10 mouse cellular contexts compared by ENCODE assay signal in the genomic region with DNA sequence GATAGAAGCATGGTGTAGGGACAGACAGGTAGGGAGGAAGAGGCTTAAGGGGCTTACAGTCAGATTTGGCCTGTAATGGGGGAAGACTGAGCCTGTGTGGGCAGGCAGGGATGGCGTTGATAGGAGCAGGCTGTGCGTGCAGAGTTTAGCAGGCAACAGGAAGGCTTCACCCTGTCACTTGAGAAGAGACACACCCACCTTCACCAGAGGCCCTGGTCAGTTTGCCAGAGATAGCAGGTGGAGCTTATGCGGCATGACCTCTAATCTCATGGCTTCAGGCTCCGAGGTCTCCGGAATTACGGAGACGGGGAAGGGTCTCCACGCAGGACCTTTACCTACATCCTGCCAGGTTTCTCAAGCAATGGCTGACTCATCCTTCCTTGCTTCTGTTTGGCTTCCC. TPM values are rescaled to one million over a fixed set of nuclear protein-coding genes. Genes with fewer than 3 reads are reported as not detected.
A peak's percentile ranks its signal among the peaks of the same experiment; 100 is the strongest.
DNase-seq lines count a peak whose midpoint lies in the region; ATAC-seq and TF ChIP-seq lines count a peak whose summit lies in the region.
"Had no signal": no experiment of that assay in that cellular context is flagged by ENCODE, and none has a peak within 500 bp of the region (broad histone marks: within the 10 kb centered on the region; RNA-seq: fewer than 3 reads in every experiment).

No protein-coding gene starts in this region.

- ATAC-seq in liver, embryonic 16.5 days (ENCODE audit: low read depth): peak; percentile 69
- ATAC-seq in forebrain, embryonic 13.5 days: no peak
- ATAC-seq in hindbrain, embryonic 13.5 days (ENCODE audit: low FRiP score): no peak

- peak overlapping the region; percentile 65 for H3K27ac ChIP-seq in heart, embryonic 10.5 days
- H3K27ac ChIP-seq in MEL (ENCODE audit: control insufficient read depth, low read depth, low read length): peak overlapping the region; percentile 80
- peak overlapping the region; percentile 42 for H3K27ac ChIP-seq in liver, embryonic 16.5 days (ENCODE audit: low read length)
- no peak overlapping the region for H3K27ac ChIP-seq in forebrain, embryonic 13.5 days
- no peak overlapping the region for H3K27ac ChIP-seq in hindbrain, embryonic 13.5 days
- H3K27ac ChIP-seq: limb, embryonic 12.5 days had no signal

- H3K36me3 ChIP-seq in heart, embryonic 10.5 days: peaks cover 11% of the 10 kb centered on the region
- peaks cover 17 to 41% of the 10 kb centered on the region in 2 experiments for H3K36me3 ChIP-seq in MEL (ENCODE audit: control insufficient read depth in 1 of 2, insufficient read depth in 2 of 2, low read length in 2 of 2)
- H3K36me3 ChIP-seq in liver, embryonic 16.5 days (ENCODE audit: control insufficient read depth, insufficient read depth): no peaks in the 10 kb centered on the region
- H3K36me3 ChIP-seq in forebrain, embryonic 13.5 days (ENCODE audit: poor library complexity, severe bottlenecking): 0 out of 2 replicates have a peak, but pooled peaks cover 3% of the 10 kb centered on the region
- peaks cover 6% of the 10 kb centered on the region; the same call in 1 of the 2 replicates for H3K36me3 ChIP-seq in hindbrain, embryonic 13.5 days

- H3K4me2 ChIP-seq in liver, embryonic 16.5 days (ENCODE audit: low read depth, low read length): no peak overlapping the region
- no peak overlapping the region for H3K4me2 ChIP-seq in forebrain, embryonic 13.5 days
- no peak overlapping the region for H3K4me2 ChIP-seq in hindbrain, embryonic 13.5 days
- H3K4me2 ChIP-seq: limb, embryonic 12.5 days had no signal

- intact Hi-C loops in gastrocnemius, postnatal 14 days (cut with DNase I; ENCODE audit: low total_unique reads): no loop called here

- TF ChIP-seq RAD21 in MEL (IDR thresholded peaks at IDR 0.05; ENCODE audit: low read depth, low read length): no peak

- peaks cover 42% of the 10 kb centered on the region; the same call in 1 of the 2 replicates for H3K79me2 ChIP-seq in MEL (ENCODE audit: control insufficient read depth, insufficient read depth, low read length, poor library complexity)

- TF ChIP-seq POLR2A in MEL (IDR thresholded peaks at IDR 0.05; ENCODE audit: control insufficient read depth in 1 of 2, insufficient read depth in 1 of 2, low read depth in 1 of 2, low read length in 2 of 2, poor library complexity in 1 of 2): no peak; a peak in 1 of 4 replicates

- H3K9ac ChIP-seq in MEL (ENCODE audit: control insufficient read depth, low read depth, low read length, poor library complexity, severe bottlenecking): peak overlapping the region; percentile 4; the same call in 1 of the 2 replicates
- H3K9ac ChIP-seq in liver, embryonic 16.5 days (ENCODE audit: low read depth, low read length): no peak overlapping the region
- H3K9ac ChIP-seq in forebrain, embryonic 13.5 days: no peak overlapping the region
- no peak overlapping the region for H3K9ac ChIP-seq in hindbrain, embryonic 13.5 days

- peak overlapping the region; percentile 18; the same call in 1 of the 2 replicates for H3K4me3 ChIP-seq in heart, embryonic 10.5 days
- no peak overlapping the region for H3K4me3 ChIP-seq in MEL (ENCODE audit: control insufficient read depth in 1 of 2, insufficient read depth in 1 of 2, low read depth in 2 of 2, low read length in 2 of 2)
- H3K4me3 ChIP-seq in liver, embryonic 16.5 days (ENCODE audit: low read depth, low read length): no peak overlapping the region
- H3K4me3 ChIP-seq in forebrain, embryonic 13.5 days: no peak overlapping the region
- no peak overlapping the region for H3K4me3 ChIP-seq in hindbrain, embryonic 13.5 days
- H3K4me3 ChIP-seq: limb, embryonic 12.5 days had no signal

- TF ChIP-seq CTCF in MEL (IDR thresholded peaks at IDR 0.05 in 2 of 3, conservative IDR thresholded peaks at IDR 0.05 in 1 of 3; ENCODE audit: control insufficient read depth in 1 of 3, insufficient read depth in 1 of 3, low read depth in 2 of 3, low read length in 3 of 3, poor library complexity in 1 of 3, severe bottlenecking in 1 of 3): no peak

- H3K27me3 ChIP-seq in heart, embryonic 10.5 days (ENCODE audit: insufficient read depth, poor library complexity, severe bottlenecking): no peaks in the 10 kb centered on the region
- H3K27me3 ChIP-seq in MEL (ENCODE audit: control insufficient read depth in 1 of 2, insufficient read depth in 2 of 2, low read length in 2 of 2): no peaks in the 10 kb centered on the region
- no peaks in the 10 kb centered on the region for H3K27me3 ChIP-seq in liver, embryonic 16.5 days (ENCODE audit: control insufficient read depth, insufficient read depth, low read depth, low read length)
- no peaks in the 10 kb centered on the region for H3K27me3 ChIP-seq in forebrain, embryonic 13.5 days
- no peaks in the 10 kb centered on the region for H3K27me3 ChIP-seq in hindbrain, embryonic 13.5 days
- H3K27me3 ChIP-seq: limb, embryonic 12.5 days had no signal

- WGBS in heart, embryonic 10.5 days: 25% methylated on average over 8 of the region's 8 CpGs
- WGBS in liver, embryonic 16.5 days (ENCODE audit: insufficient replicate concordance): 4% methylated on average over 8 of the region's 8 CpGs
- 92% methylated on average over 8 of the region's 8 CpGs for WGBS in forebrain, embryonic 13.5 days
- 93% methylated on average over 8 of the region's 8 CpGs for WGBS in hindbrain, embryonic 13.5 days

- H3K9me3 ChIP-seq in heart, embryonic 10.5 days: no peaks in the 10 kb centered on the region
- no peaks in the 10 kb centered on the region for H3K9me3 ChIP-seq in MEL (replicated peaks; ENCODE audit: insufficient read depth, low read length)
- H3K9me3 ChIP-seq in liver, embryonic 16.5 days (replicated peaks; ENCODE audit: control insufficient read depth, low read length): no peaks in the 10 kb centered on the region
- no peaks in the 10 kb centered on the region for H3K9me3 ChIP-seq in forebrain, embryonic 13.5 days (replicated peaks)
- H3K9me3 ChIP-seq in hindbrain, embryonic 13.5 days: no peaks in the 10 kb centered on the region
- H3K9me3 ChIP-seq: limb, embryonic 12.5 days had no signal

- TF ChIP-seq EP300 in MEL (IDR thresholded peaks at IDR 0.05; ENCODE audit: low read depth in 1 of 2, low read length in 2 of 2): peak in 1 of 2 experiments; percentile 60; a peak in 2 of 4 replicates

- H3K4me1 ChIP-seq in heart, embryonic 10.5 days: peaks cover 52% of the 10 kb centered on the region
- H3K4me1 ChIP-seq in MEL (ENCODE audit: control insufficient read depth in 1 of 2, insufficient read depth in 2 of 2, low read length in 2 of 2): peaks cover 34 to 57% of the 10 kb centered on the region in 2 experiments
- peaks cover 31% of the 10 kb centered on the region for H3K4me1 ChIP-seq in liver, embryonic 16.5 days (ENCODE audit: control insufficient read depth, low read depth, low read length)
- no peaks in the 10 kb centered on the region for H3K4me1 ChIP-seq in forebrain, embryonic 13.5 days
- H3K4me1 ChIP-seq in hindbrain, embryonic 13.5 days (replicated peaks): peaks cover 9% of the 10 kb centered on the region
- H3K4me1 ChIP-seq: limb, embryonic 12.5 days had no signal

- DNase-seq in heart, embryonic 10.5 days (ENCODE audit: low spot score): peak; percentile 91
- DNase-seq in heart, postnatal 4 days: no peak
- peak; percentile 76 for DNase-seq in MEL (ENCODE audit: low read depth, low spot score)
- DNase-seq in gastrocnemius, postnatal 14 days: peak; percentile 38
- no peak for DNase-seq in MN1 (ENCODE audit: low spot score)
- DNase-seq: kidney, adult 9 months had no signal

TF ChIP-seq in MEL, 35 proteins besides CTCF, POLR2A, EP300 and RAD21 (continues in another document):
- TF ChIP-seq MAFK (IDR thresholded peaks at IDR 0.05; ENCODE audit: borderline replicate concordance, low read depth, low read length) (no peak), POLR2AphosphoS5 (IDR thresholded peaks at IDR 0.05; ENCODE audit: borderline replicate concordance, low read depth, low read length) (no peak; the same call in 1 of the 2 replicates), ZC3H11A (IDR thresholded peaks at IDR 0.05; ENCODE audit: low read depth, low read length) (no peak), MAX (IDR thresholded peaks at IDR 0.05; ENCODE audit: low read length) (peak; percentile 54; the same call in 1 of the 2 replicates)

RNA-seq across cellular contexts. Expression of a gene that starts 27.2 kb away (rescaled TPM):
- polyA plus RNA-seq in heart, embryonic 10.5 days (2016; fragmentation: Nextera tagmentation; extraction: Ambion mirVana): 81.6 and 92.1 TPM in 2 replicates
- total RNA-seq in heart, postnatal 4 days (2021): 10 to 100 TPM; 83.9 to 86.7 TPM
- 110 and 117 TPM in 2 replicates for total RNA-seq in MEL (2012; rRNA removed)
- polyA plus RNA-seq in MEL (2012; ENCODE audit: insufficient read depth in 1 of 2, insufficient read length in 2 of 2, low read depth in 1 of 2, low replicate concordance in 2 of 2, missing spikeins in 1 of 2): 100 to 1,000 TPM; 237 to 832 TPM
- 10 to 100 TPM; 47.8 to 48.0 TPM for total RNA-seq in gastrocnemius, postnatal 14 days (2021)
- polyA plus RNA-seq in liver, embryonic 16.5 days (2015; fragmentation: Nextera tagmentation; extraction: Ambion mirVana): 50.0 and 50.4 TPM in 2 replicates
- polyA plus RNA-seq in forebrain, embryonic 13.5 days (2015; fragmentation: Nextera tagmentation; extraction: Ambion mirVana): 71.8 and 72.4 TPM in 2 replicates
- 64.9 and 72.1 TPM in 2 replicates for polyA plus RNA-seq in hindbrain, embryonic 13.5 days (2015; fragmentation: Nextera tagmentation; extraction: Ambion mirVana)

RNA-seq across cellular contexts. Expression of a gene that starts 40.2 kb away (rescaled TPM):
- polyA plus RNA-seq in heart, embryonic 10.5 days (2016; fragmentation: Nextera tagmentation; extraction: Ambion mirVana): 38.9 and 51.3 TPM in 2 replicates
- 10 to 100 TPM; 11.3 to 13.3 TPM for total RNA-seq in heart, postnatal 4 days (2021)
- total RNA-seq in MEL (2012; rRNA removed): 173 and 199 TPM in 2 replicates
- polyA plus RNA-seq in MEL (2012; ENCODE audit: insufficient read depth in 1 of 2, insufficient read length in 2 of 2, low read depth in 1 of 2, low replicate concordance in 2 of 2, missing spikeins in 1 of 2): 100 to 1,000 TPM in 1 of 2 experiments, not detected in 1; 244 TPM
- 1 to 10 TPM; 5.5 to 8.1 TPM for total RNA-seq in gastrocnemius, postnatal 14 days (2021)
- polyA plus RNA-seq in liver, embryonic 16.5 days (2015; fragmentation: Nextera tagmentation; extraction: Ambion mirVana): 14.6 and 15.8 TPM in 2 replicates
- 46.9 and 55.9 TPM in 2 replicates for polyA plus RNA-seq in forebrain, embryonic 13.5 days (2015; fragmentation: Nextera tagmentation; extraction: Ambion mirVana)
- polyA plus RNA-seq in hindbrain, embryonic 13.5 days (2015; fragmentation: Nextera tagmentation; extraction: Ambion mirVana): 50.6 and 54.0 TPM in 2 replicates

RNA-seq across cellular contexts. Expression of a gene that starts 58.2 kb away (rescaled TPM):
- 119 and 134 TPM in 2 replicates for polyA plus RNA-seq in heart, embryonic 10.5 days (2016; fragmentation: Nextera tagmentation; extraction: Ambion mirVana)
- total RNA-seq in heart, postnatal 4 days (2021): 10 to 100 TPM; 38.6 to 46.3 TPM
- 128 and 146 TPM in 2 replicates for total RNA-seq in MEL (2012; rRNA removed)
- polyA plus RNA-seq in MEL (2012; ENCODE audit: insufficient read depth in 1 of 2, insufficient read length in 2 of 2, low read depth in 1 of 2, low replicate concordance in 2 of 2, missing spikeins in 1 of 2): 10 to 100 TPM in 1 of 2 experiments, not detected in 1; 89.4 TPM
- total RNA-seq in gastrocnemius, postnatal 14 days (2021): 10 to 100 TPM; 25.9 to 29.3 TPM
- 27.3 and 29.8 TPM in 2 replicates for polyA plus RNA-seq in liver, embryonic 16.5 days (2015; fragmentation: Nextera tagmentation; extraction: Ambion mirVana)
- 59.2 and 69.3 TPM in 2 replicates for polyA plus RNA-seq in forebrain, embryonic 13.5 days (2015; fragmentation: Nextera tagmentation; extraction: Ambion mirVana)
- polyA plus RNA-seq in hindbrain, embryonic 13.5 days (2015; fragmentation: Nextera tagmentation; extraction: Ambion mirVana): 57.0 and 61.8 TPM in 2 replicates

Comparison
In these comparisons a context has a peak if more than half of its experiments do, and no peak if none do; other contexts are left out.
1. DNase-seq: peak in heart, embryonic 10.5 days (single experiment), MEL (single experiment) and gastrocnemius, postnatal 14 days (single experiment); none in heart, postnatal 4 days (single experiment) and MN1 (single experiment).
2. H3K27ac ChIP-seq: peak in heart, embryonic 10.5 days (single experiment), MEL (single experiment) and liver, embryonic 16.5 days (single experiment); none in forebrain, embryonic 13.5 days (single experiment) and hindbrain, embryonic 13.5 days (single experiment).